Mouse (Mus musculus) limb, embryonic 10.5 days (tissue): ENCODE data around the gene Brwd1. TPM values are rescaled to one million over a fixed set of nuclear protein-coding genes. Genes with fewer than 3 reads are reported as not detected.
"Not testable (repeated sequence)": the region's sequence is repeated elsewhere in the genome, so short reads cannot be mapped to it uniquely, and the experiment has no call there.

ENCODE experiments used
- DNase-seq: peaks from one replicate; pipeline ENCODE4 v3.0.0-alpha.2; 2017; ENCODE audit warnings: low spot score
- H3K27ac ChIP-seq: fragments of 300-500 bp; sonication (generic); 2 replicates; pipeline ENCODE4 v1.5.1; 2016; ENCODE audit warnings: mild to moderate bottlenecking
- H3K27me3 ChIP-seq: fragments of 300-500 bp; sonication (generic); 2 replicates; pipeline ENCODE4 v1.6.1; 2016; ENCODE audit warnings: low read depth, mild to moderate bottlenecking; ENCODE audit not compliant: poor library complexity, severe bottlenecking
- H3K36me3 ChIP-seq: fragments of 300-500 bp; sonication (generic); 2 replicates; pipeline ENCODE4 v1.6.1; 2016; ENCODE audit warnings: mild to moderate bottlenecking, moderate library complexity
- H3K4me1 ChIP-seq: fragments of 300-500 bp; sonication (generic); 2 replicates; pipeline ENCODE4 v1.6.1; 2016
- H3K4me3 ChIP-seq: fragments of 300-500 bp; sonication (generic); 2 replicates; pipeline ENCODE4 v1.5.1; 2016; ENCODE audit warnings: mild to moderate bottlenecking, moderate library complexity
- H3K9me3 ChIP-seq: fragments of 300-500 bp; sonication (generic); replicated peaks from 2 replicates; pipeline ENCODE4 v1.6.1; 2016; ENCODE audit warnings: mild to moderate bottlenecking
- WGBS: fragments of 180-500 bp; shearing (Covaris S2); methylation state at CpG from one replicate; pipeline ENCODE4 v1.1.7; 2016; 5-methylcytosine and 5-hydroxymethylcytosine counted together
- polyA plus RNA-seq: library from polyadenylated mRNA; unstranded; fragments of >200 nt; fragmentation: Nextera tagmentation; extraction: Ambion mirVana; gene quantifications from 2 replicates; pipeline ENCODE4 v1.2.1, GENCODE M21; 2016

Brwd1 gene
- polyA plus RNA-seq: 123 and 146 TPM in 2 replicates

GRCm38 (mm10) chr16:96082301-96083178 lies at the start of gene Brwd1:
TSS of gene Brwd1 (minus strand) at chr16:96082526.
- under 1% methylated on average over 85 of the region's 107 CpGs for WGBS
- DNase-seq: peak; percentile 93
- Histone ChIP-seq H3K4me3 (peak within 1 kb of the TSS; percentile 99), H3K9me3 (no peaks in the 10 kb centered on the region), H3K36me3 (peaks cover 36% of the 10 kb centered on the region), H3K4me1 (peaks cover 22% of the 10 kb centered on the region), H3K27ac (peak within 1 kb of the TSS; percentile 98), H3K27me3 (no peaks in the 10 kb centered on the region)

- Histone ChIP-seq H3K4me3 (peak overlapping the region; percentile 77), H3K27ac (peak overlapping the region; percentile 98), H3K4me1 (peaks cover 21% of the 10 kb centered on the region), H3K9me3 (no peaks in the 10 kb centered on the region), H3K27me3 (no peaks in the 10 kb centered on the region), H3K36me3 (peaks cover 34% of the 10 kb centered on the region)
- peak; percentile 42 for DNase-seq
- 4% methylated on average over 9 of the region's 9 CpGs for WGBS
Observed at GRCm38 (mm10) chr16:96128466-96128865, 46.1 kb upstream of the Brwd1 start.

- under 1% methylated on average over 55 of the region's 72 CpGs for WGBS
- peak within 1 kb of the TSS; percentile 98 for H3K27ac ChIP-seq
- H3K9me3 ChIP-seq: no peaks in the 10 kb centered on the region
- peaks cover 21% of the 10 kb centered on the region for H3K4me1 ChIP-seq
- H3K27me3 ChIP-seq: no peaks in the 10 kb centered on the region
- peaks cover 40% of the 10 kb centered on the region for H3K36me3 ChIP-seq
- H3K4me3 ChIP-seq: peak within 1 kb of the TSS; percentile 77
- DNase-seq: peak; percentile 99
Observed at GRCm38 (mm10) chr16:96127657-96128344, 45.5 kb upstream of the Brwd1 start, which contains the start of gene Hmgn1. TSS of gene Hmgn1 (minus strand) at chr16:96127729.

- Histone ChIP-seq H3K4me1 (peaks cover 21% of the 10 kb centered on the region), H3K4me3 (peak overlapping the region; percentile 77), H3K9me3 (no peaks in the 10 kb centered on the region), H3K27me3 (no peaks in the 10 kb centered on the region), H3K36me3 (peaks cover 46% of the 10 kb centered on the region), H3K27ac (peak overlapping the region; percentile 98)
- DNase-seq: no peak
- WGBS: under 1% methylated on average over 52 of the region's 52 CpGs
Observed at GRCm38 (mm10) chr16:96127288-96127656, 44.9 kb upstream of the Brwd1 start.

GRCm38 (mm10) chr16:96126684-96127171 lies 44.4 kb upstream of the Brwd1 start:
- Histone ChIP-seq H3K4me1 (peaks cover 21% of the 10 kb centered on the region), H3K4me3 (peak overlapping the region; percentile 77), H3K27ac (peak overlapping the region; percentile 98), H3K27me3 (no peaks in the 10 kb centered on the region), H3K9me3 (no peaks in the 10 kb centered on the region), H3K36me3 (peaks cover 50% of the 10 kb centered on the region)
- WGBS: 10% methylated on average over 19 of the region's 19 CpGs
- no peak for DNase-seq

GRCm38 (mm10) chr16:96120022-96120623 lies 37.8 kb upstream of the Brwd1 start:
- WGBS: 88% methylated on average over 4 of the region's 4 CpGs

GRCm38 (mm10) chr16:96114729-96115128 lies 32.4 kb upstream of the Brwd1 start:
- no peak for DNase-seq
- WGBS: 60% methylated on average over 4 of the region's 4 CpGs
- Histone ChIP-seq H3K27me3 (no peaks in the 10 kb centered on the region), H3K36me3 (0 out of 2 replicates have a peak, but pooled peaks cover 2% of the 10 kb centered on the region), H3K9me3 (no peaks in the 10 kb centered on the region), H3K4me1 (no peaks in the 10 kb centered on the region), H3K27ac (no peak overlapping the region), H3K4me3 (no peak overlapping the region)

More at GRCm38 (mm10) chr16:96120022-96120623, 37.8 kb upstream of the Brwd1 start:
- Histone ChIP-seq H3K4me1 (no peaks in the 10 kb centered on the region), H3K4me3 (no peak overlapping the region), H3K27ac (no peak overlapping the region), H3K9me3 (no peaks in the 10 kb centered on the region), H3K27me3 (no peaks in the 10 kb centered on the region), H3K36me3 (peaks cover 50% of the 10 kb centered on the region)
- no peak for DNase-seq

GRCm38 (mm10) chr16:96112769-96113168 lies 30.4 kb upstream of the Brwd1 start:
- Histone ChIP-seq H3K27me3 (no peaks in the 10 kb centered on the region), H3K4me3 (no peak overlapping the region), H3K36me3 (no peaks in the 10 kb centered on the region), H3K27ac (no peak overlapping the region), H3K9me3 (no peaks in the 10 kb centered on the region), H3K4me1 (no peaks in the 10 kb centered on the region)
- DNase-seq: no peak
- 64% methylated on average over 2 of the region's 2 CpGs for WGBS

GRCm38 (mm10) chr16:96110655-96111345 lies 28.5 kb upstream of the Brwd1 start:
- WGBS: 91% methylated on average over 5 of the region's 5 CpGs
- no peaks in the 10 kb centered on the region for H3K27me3 ChIP-seq
- H3K9me3 ChIP-seq: no peaks in the 10 kb centered on the region

GRCm38 (mm10) chr16:96109673-96110072 lies 27.3 kb upstream of the Brwd1 start:
- no peaks in the 10 kb centered on the region for H3K9me3 ChIP-seq
- no peaks in the 10 kb centered on the region for H3K27me3 ChIP-seq
- H3K36me3 ChIP-seq: no peaks in the 10 kb centered on the region
- no peaks in the 10 kb centered on the region for H3K4me1 ChIP-seq
- 63% methylated on average over 4 of the region's 4 CpGs for WGBS
- H3K27ac ChIP-seq: no peak overlapping the region
- no peak overlapping the region for H3K4me3 ChIP-seq
- DNase-seq: no peak

More at GRCm38 (mm10) chr16:96110655-96111345, 28.5 kb upstream of the Brwd1 start:
- no peak for DNase-seq
- no peaks in the 10 kb centered on the region for H3K36me3 ChIP-seq
- no peak overlapping the region for H3K4me3 ChIP-seq
- H3K4me1 ChIP-seq: no peaks in the 10 kb centered on the region
- no peak overlapping the region for H3K27ac ChIP-seq

- Histone ChIP-seq H3K27ac (no peak overlapping the region), H3K4me1 (no peaks in the 10 kb centered on the region), H3K4me3 (no peak overlapping the region), H3K27me3 (no peaks in the 10 kb centered on the region), H3K36me3 (no peaks in the 10 kb centered on the region), H3K9me3 (no peaks in the 10 kb centered on the region)
- no peak for DNase-seq
- 57% methylated on average over 2 of the region's 2 CpGs for WGBS
Observed at GRCm38 (mm10) chr16:96103036-96103435, 20.7 kb upstream of the Brwd1 start.

GRCm38 (mm10) chr16:96097811-96098210 lies 15.5 kb upstream of the Brwd1 start:
- H3K36me3 ChIP-seq, H3K27ac ChIP-seq, H3K9me3 ChIP-seq, H3K4me1 ChIP-seq, DNase-seq, H3K4me3 ChIP-seq, H3K27me3 ChIP-seq: not testable (repeated sequence)
